Mouse (Mus musculus) heart, postnatal 10 days (tissue): ENCODE results near the gene 1700016C15Rik. TPM values are rescaled to one million over a fixed set of nuclear protein-coding genes. Genes with fewer than 3 reads are reported as not detected.

ENCODE experiments used
- DNase-seq, 2 experiments: peaks; one replicate each; pipeline ENCODE4 v3.0.0; 2021
- intact Hi-C: fragments of 180-260 bp; cut with DNase I; formaldehyde crosslinking; loops from one replicate; pipeline ENCODE4 v1.15.1; 2025
- total RNA-seq, 2 experiments: library from RNA; stranded (reverse); gene quantifications; 2 replicates each; pipeline ENCODE4 v1.2.3; 2021

The 1700016C15Rik gene
- total RNA-seq, 2 experiments from 2014 or later, result not detected

GRCm38 (mm10) chr1:177714397-177715012, 15.1 kb upstream of the 1700016C15Rik start:
- intact Hi-C loops, result no loop called here
- DNase-seq, result no peak

DNA sequence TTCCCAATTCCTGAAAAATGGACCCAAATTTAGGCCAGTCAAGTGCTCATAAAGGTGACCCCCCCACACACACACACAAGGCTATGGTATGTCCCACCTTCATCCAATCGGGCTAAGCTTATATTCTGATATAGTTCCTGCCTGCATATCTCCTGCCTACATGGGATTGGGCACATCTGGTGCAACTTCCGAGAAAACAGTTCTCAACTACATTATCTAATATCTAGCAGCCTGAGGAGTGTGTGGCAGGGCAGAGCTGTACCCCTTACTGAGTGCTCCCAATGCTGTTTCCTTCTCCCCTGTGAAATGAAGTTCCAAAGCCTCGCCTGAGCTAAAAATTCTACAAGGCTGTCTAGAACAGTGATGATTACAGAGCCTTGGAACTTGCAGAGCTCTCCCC, 13.2 kb upstream of the 1700016C15Rik start:
- intact Hi-C loops, result no loop called here

DNA sequence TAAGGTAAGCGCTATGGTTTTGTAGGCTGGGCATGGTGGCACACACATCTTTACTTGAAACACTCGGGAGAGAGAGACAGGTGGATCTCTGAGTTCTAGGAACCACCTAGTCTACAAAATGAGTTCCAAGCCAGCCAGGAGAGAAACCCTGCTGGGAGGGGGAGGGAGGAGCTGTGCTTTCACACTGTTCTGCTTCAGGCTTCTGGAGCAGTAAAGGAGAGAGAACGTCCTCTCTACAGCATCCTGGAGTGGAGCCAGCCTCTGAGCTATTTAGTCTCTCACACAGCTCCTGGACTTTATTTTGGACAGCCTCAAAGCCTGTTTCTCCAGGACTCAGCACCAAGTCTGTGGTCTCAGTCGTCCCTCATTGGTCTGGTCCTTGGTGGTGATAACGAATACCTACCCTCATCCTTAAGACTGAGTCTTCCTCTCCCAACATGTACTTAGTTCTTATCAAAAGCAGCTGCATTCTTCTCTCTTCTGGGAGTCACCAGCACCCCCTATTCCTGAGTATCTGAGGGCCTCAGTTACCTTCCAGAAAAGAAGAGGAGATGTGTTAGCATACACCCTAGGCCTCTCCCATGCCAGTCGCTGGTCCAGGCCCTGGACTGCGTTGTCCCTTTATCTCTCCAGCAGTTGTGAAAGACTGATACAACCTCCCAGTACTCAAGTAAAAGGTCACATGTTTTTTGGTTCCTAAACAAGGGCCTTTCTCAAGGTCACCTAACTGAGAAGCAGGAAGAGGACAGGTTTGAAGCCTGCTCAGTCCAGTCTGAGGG, 12.4 kb upstream of the 1700016C15Rik start:
- DNase-seq, result peak in 1 of 2 experiments; percentile 12
- intact Hi-C loops, result no loop called here

More for the DNA sequence above, 13.2 kb upstream of the 1700016C15Rik start:
- no peak for DNase-seq

GRCm38 (mm10) chr1:177718340-177719028, 11.1 kb upstream of the 1700016C15Rik start:
- intact Hi-C loops, result no loop called here

DNA sequence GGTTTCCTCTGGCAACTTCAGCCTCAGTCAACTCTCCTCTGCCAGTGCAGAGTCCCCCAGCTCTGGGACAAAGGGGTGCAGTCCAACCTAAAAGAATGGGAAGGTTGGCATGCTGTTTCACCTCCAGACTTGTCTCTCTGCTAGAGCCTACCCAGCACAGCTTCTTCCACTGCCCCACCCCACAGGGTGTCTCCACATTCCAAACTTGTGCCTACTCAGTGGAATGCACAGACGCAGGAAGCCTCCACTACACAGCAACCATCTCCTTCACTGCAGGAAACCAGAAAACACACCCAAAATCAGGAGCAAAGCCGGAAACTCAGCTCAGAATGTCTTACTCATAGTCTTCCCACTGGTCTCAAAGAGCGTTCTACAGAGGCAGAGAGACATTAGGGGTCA, 10.6 kb upstream of the 1700016C15Rik start:
- no peak for DNase-seq
- intact Hi-C loops, result no loop called here

More at GRCm38 (mm10) chr1:177718340-177719028, 11.1 kb upstream of the 1700016C15Rik start:
- DNase-seq, result no peak

- intact Hi-C loops, result no loop called here
- DNase-seq, result no peak
These were observed 5.8 kb upstream of the 1700016C15Rik start for GRCm38 (mm10) chr1:177723786-177724185.

GRCm38 (mm10) chr1:177726870-177727269, 2.7 kb upstream of the 1700016C15Rik start:
- intact Hi-C loops, result no loop called here
- DNase-seq, result no peak

DNA sequence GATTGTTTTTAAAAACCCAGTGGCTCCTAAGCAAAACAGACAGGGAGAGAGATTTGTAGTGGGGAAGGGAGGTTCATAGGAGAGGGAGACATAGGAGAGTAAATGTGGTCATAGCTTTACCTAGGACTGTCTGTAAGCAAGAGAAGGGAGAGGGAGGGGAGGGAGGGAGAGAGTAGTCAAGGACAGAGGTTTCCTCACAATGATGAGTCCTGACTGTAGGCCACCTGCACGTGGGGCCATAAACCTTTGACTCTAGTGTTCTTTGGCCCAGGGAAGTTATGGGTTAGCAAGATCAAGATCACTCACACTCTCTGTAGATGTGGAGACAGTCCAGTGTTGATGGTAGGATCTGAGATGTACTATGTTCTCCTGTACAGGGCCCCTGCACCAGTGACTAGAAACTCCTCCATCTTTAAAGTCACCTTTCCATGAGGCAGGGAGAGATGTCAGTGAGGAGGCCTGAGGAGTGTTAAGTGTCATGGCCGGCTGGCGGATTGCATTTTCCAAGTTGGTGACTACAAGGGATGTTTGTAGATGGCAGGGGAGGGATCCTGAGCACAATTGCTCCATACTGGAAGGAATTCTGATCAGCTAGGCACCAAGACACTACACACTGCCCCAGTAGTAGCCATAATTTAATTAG, 1.6 kb upstream of the 1700016C15Rik start:
- intact Hi-C loops, result no loop called here
- DNase-seq, result no peak

GRCm38 (mm10) chr1:177731973-177732372, 2.4 kb downstream of the 1700016C15Rik start:
- DNase-seq, result no peak
- intact Hi-C loops, result no loop called here

- DNase-seq, result no peak
- intact Hi-C loops, result no loop called here
These were observed 8.0 kb downstream of the 1700016C15Rik start for GRCm38 (mm10) chr1:177737505-177738105.

- DNase-seq, result no peak
- intact Hi-C loops, result no loop called here
These were observed 11.1 kb downstream of the 1700016C15Rik start for GRCm38 (mm10) chr1:177740707-177741106.

GRCm38 (mm10) chr1:177742119-177742518, 12.5 kb downstream of the 1700016C15Rik start:
- intact Hi-C loops, result no loop called here
- DNase-seq, result no peak

DNA sequence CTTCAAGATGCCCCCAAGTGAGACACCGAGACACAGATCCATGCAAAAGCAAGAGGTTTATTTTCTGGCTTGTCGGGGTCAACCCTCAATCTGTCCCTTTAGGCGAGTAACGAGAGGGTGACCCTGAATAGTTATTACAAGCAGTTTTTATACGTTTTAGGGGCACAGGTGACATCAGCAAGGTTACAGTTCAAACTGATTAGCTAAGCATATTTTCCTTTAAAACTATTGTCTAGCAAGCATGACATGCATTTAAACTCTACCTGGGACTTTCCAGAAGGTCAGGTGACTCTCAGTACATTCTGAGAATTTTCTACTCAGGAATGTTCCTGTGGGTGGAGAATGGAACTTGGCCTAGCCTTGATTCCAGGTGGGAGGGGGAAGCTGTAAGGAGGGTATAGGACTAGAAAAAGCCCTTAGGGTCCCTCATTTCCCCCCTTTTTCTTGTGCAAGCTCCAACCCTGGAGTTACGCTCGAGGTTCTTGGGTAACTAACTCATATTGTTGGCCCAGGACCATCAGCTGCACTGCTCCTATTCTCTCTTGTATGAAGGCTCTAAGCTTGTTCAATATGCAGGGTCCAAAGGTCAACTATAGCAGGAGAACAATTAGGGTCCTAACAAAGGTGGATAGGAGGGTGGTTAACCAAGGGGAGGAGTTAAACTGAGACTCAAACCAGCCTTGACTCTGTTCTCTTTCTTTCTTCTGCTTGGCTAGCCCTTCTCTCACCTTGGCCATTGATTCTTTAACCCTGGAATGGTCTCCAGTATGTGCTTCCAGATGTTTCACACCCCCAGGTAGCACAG, 15.1 kb downstream of the 1700016C15Rik start:
- intact Hi-C loops, result no loop called here
- no peak for DNase-seq

GRCm38 (mm10) chr1:177747869-177748540, 18.4 kb downstream of the 1700016C15Rik start:
- intact Hi-C loops, result no loop called here
- no peak for DNase-seq

DNA sequence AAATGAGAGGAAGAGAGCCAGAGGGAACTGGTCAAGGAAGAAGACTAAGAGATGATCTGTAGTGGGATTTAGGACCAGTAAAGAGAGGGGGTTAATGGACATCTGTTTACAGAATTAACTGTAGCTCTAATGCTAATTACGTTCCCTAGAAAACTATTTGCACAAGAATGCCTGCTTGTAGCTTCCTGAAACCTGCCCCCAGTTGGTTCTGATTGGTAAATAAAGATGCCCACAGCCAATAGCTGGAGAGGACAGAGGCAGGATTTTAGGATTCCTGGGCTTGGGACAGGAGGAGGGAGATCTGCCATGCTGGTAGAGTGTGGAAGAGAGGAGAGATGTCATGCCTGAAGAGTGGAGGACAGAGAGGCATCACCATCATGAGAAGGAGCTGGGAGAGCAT, 23.9 kb downstream of the 1700016C15Rik start:
- intact Hi-C loops, result no loop called here
- no peak for DNase-seq

- intact Hi-C loops, result no loop called here
- DNase-seq, result no peak
These were observed 27.6 kb downstream of the 1700016C15Rik start for GRCm38 (mm10) chr1:177757249-177757648.

GRCm38 (mm10) chr1:177768931-177769330, 39.3 kb downstream of the 1700016C15Rik start:
- intact Hi-C loops, result no loop called here
- DNase-seq, result no peak

GRCm38 (mm10) chr1:177777397-177777796, 47.8 kb downstream of the 1700016C15Rik start:
- DNase-seq, result no peak
- intact Hi-C loops, result no loop called here

GRCm38 (mm10) chr1:177792835-177793234, 63.2 kb downstream of the 1700016C15Rik start:
- DNase-seq, result no peak
- intact Hi-C loops, result loop anchor here (5.0 kb wide), 1 partner anchor 351 kb away; the partner anchor contains the start of gene Zbtb18
